Mouse (Mus musculus) heart, postnatal 0 days (tissue): ENCODE results near the gene Atp2b1. TPM values are rescaled to one million over a fixed set of nuclear protein-coding genes. Genes with fewer than 3 reads are reported as not detected.

Experiments
- ATAC-seq: fragments of 200-750 bp; cut with Nextera tagmentation; 2 replicates; pipeline ENCODE4 v1.8.0; 2017; ENCODE audit warnings: low read depth, moderate number of reproducible peaks, moderate library complexity; ENCODE audit not compliant: insufficient read depth
- DNase-seq: peaks from one replicate; pipeline ENCODE4 v3.0.0-alpha.2; 2016; ENCODE audit warnings: low spot score
- H3K27ac ChIP-seq: fragments of 300-500 bp; sonication (generic); 2 replicates; pipeline ENCODE4 v1.5.1; 2014; ENCODE audit warnings: low read depth, mild to moderate bottlenecking
- H3K27me3 ChIP-seq: fragments of 300-500 bp; sonication (generic); 2 replicates; pipeline ENCODE4 v1.6.1; 2014; ENCODE audit warnings: low read length, mixed read lengths; ENCODE audit not compliant: control insufficient read depth, insufficient read depth
- H3K36me3 ChIP-seq: fragments of 300-500 bp; sonication (generic); replicated peaks from 2 replicates; pipeline ENCODE4 v1.6.1; 2014; ENCODE audit warnings: low read length, mixed read lengths; ENCODE audit not compliant: control insufficient read depth, insufficient read depth
- H3K4me1 ChIP-seq: fragments of 300-500 bp; sonication (generic); 2 replicates; pipeline ENCODE4 v1.6.1; 2014; ENCODE audit warnings: antibody characterized with exemption; ENCODE audit not compliant: control insufficient read depth, insufficient read depth
- H3K4me2 ChIP-seq: fragments of 300-500 bp; sonication (generic); 2 replicates; pipeline ENCODE4 v1.6.1; 2014; ENCODE audit warnings: low read depth, mild to moderate bottlenecking, low read length, moderate library complexity
- H3K4me3 ChIP-seq: fragments of 300-500 bp; sonication (generic); 2 replicates; pipeline ENCODE4 v1.5.1; 2014; ENCODE audit warnings: low read depth, low read length
- H3K9ac ChIP-seq: fragments of 300-500 bp; sonication (generic); replicated peaks from 2 replicates; pipeline ENCODE4 v1.6.1; 2014; ENCODE audit warnings: low read depth, low read length, mixed read lengths
- H3K9me3 ChIP-seq: fragments of 300-500 bp; sonication (generic); replicated peaks from 2 replicates; pipeline ENCODE4 v1.6.1; 2016; ENCODE audit warnings: low read length; ENCODE audit not compliant: control insufficient read depth
- CTCF ChIP-seq: IDR thresholded peaks from 2 replicates; pipeline ENCODE4 v1.5.1; 2016; ENCODE audit warnings: antibody characterized with exemption, control low read depth, low read depth
- EP300 ChIP-seq: IDR thresholded peaks from 2 replicates; pipeline ENCODE4 v1.6.1; 2016; ENCODE audit warnings: antibody characterized with exemption, low read depth
- WGBS: fragments of 180-500 bp; shearing (Covaris S2); extraction: QIAGEN DNeasy Blood & Tissue Kit; methylation state at CpG from one replicate; pipeline ENCODE4 v1.1.7; 2014; 5-methylcytosine and 5-hydroxymethylcytosine counted together
- polyA plus RNA-seq: library from polyadenylated mRNA; unstranded; fragments of >200 nt; fragmentation: Nextera tagmentation; extraction: Ambion mirVana; gene quantifications from 2 replicates; pipeline ENCODE4 v1.2.1, GENCODE M21; 2015
- total RNA-seq: library from RNA; depleted of rRNA; stranded (reverse); fragments of >200 nt; gene quantifications from 2 replicates; pipeline ENCODE4 v1.2.3, GENCODE M21; 2014; ENCODE audit warnings: low replicate concordance

Atp2b1 gene
- total and polyA plus RNA-seq, 2 experiments from 2014 or later = 28.3 to 67.0 TPM

DNA sequence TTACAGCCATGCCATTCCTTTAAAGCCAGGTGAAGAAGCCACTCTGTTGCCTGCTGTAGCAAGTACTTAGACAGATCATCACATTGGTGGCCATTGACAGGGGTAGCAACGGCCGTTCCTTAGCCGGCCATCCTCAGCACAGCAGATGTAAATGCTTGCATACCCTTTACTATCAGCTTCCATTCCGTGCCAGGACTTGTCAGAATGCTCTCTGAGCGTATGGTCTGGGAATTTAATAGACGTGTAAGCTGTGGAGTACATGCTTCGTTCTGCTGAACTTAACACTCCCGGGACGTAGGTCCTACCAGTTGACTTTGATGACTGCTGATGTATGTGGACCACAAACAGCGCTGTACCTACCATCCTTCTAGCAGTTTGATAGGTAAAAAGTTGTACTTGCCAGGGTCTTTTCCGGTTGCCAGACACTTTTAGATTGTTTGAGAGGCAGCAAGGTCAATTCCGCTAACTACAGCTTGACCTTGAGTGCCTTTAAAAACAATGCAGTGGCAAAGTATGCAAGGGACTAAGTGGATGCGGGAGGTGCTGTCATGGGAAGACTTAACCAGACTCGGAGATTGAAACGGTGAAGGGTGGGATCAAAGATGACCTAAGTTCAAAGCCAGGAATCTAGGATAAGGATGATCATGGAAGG lies 53.2 kb downstream of the Atp2b1 start:
- peaks cover 11% of the 10 kb centered on the region; the same call in 1 of the 2 replicates for H3K4me1 ChIP-seq
- peak overlapping the region; percentile 63 for H3K27ac ChIP-seq
- no peak overlapping the region for H3K4me2 ChIP-seq
- H3K9ac ChIP-seq = no peak overlapping the region
- H3K36me3 ChIP-seq = peaks cover 15% of the 10 kb centered on the region
- no peak overlapping the region for H3K4me3 ChIP-seq
- WGBS = 29% methylated on average over 15 of the region's 15 CpGs
- peak; percentile 69 for ATAC-seq
- DNase-seq = peak; percentile 30
- no peaks in the 10 kb centered on the region for H3K9me3 ChIP-seq
- no peak for TF ChIP-seq CTCF
- no peak for TF ChIP-seq EP300
- no peaks in the 10 kb centered on the region for H3K27me3 ChIP-seq

- no peak for ATAC-seq
- WGBS = 88% methylated on average over 3 of the region's 3 CpGs
- TF ChIP-seq EP300 = no peak
- no peak for TF ChIP-seq CTCF
- no peak overlapping the region for H3K27ac ChIP-seq
- H3K36me3 ChIP-seq = peaks cover 15% of the 10 kb centered on the region
- H3K9me3 ChIP-seq = no peaks in the 10 kb centered on the region
- H3K4me2 ChIP-seq = no peak overlapping the region
- H3K4me3 ChIP-seq = no peak overlapping the region
- peaks cover 11% of the 10 kb centered on the region; the same call in 1 of the 2 replicates for H3K4me1 ChIP-seq
- DNase-seq = no peak
- no peaks in the 10 kb centered on the region for H3K27me3 ChIP-seq
- H3K9ac ChIP-seq = no peak overlapping the region
Measured at GRCm38 (mm10) chr10:98970917-98971316, 56.7 kb downstream of the Atp2b1 start.

DNA sequence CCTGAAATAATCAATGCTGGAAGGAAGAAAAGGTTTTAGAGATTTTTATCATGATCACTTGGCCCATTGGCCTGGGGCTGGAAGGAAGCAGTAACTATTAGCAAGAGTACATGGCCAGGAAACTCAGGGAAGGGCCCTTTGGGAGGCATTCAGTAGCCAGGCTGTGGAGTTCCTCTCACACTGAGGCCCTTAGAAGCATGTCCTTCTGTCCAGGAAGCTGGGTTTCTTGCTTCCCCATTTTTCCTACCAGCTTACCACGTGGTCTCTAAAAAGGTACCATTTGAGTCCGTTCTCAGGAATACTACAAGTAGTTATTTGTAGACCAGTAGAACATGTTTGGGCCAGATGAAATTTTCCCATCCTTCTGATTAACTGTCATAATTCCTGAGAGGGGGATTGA lies 58.2 kb downstream of the Atp2b1 start:
- no peak for TF ChIP-seq EP300
- no peak for TF ChIP-seq CTCF
- WGBS = 68% methylated on average over 2 of the region's 2 CpGs

DNA sequence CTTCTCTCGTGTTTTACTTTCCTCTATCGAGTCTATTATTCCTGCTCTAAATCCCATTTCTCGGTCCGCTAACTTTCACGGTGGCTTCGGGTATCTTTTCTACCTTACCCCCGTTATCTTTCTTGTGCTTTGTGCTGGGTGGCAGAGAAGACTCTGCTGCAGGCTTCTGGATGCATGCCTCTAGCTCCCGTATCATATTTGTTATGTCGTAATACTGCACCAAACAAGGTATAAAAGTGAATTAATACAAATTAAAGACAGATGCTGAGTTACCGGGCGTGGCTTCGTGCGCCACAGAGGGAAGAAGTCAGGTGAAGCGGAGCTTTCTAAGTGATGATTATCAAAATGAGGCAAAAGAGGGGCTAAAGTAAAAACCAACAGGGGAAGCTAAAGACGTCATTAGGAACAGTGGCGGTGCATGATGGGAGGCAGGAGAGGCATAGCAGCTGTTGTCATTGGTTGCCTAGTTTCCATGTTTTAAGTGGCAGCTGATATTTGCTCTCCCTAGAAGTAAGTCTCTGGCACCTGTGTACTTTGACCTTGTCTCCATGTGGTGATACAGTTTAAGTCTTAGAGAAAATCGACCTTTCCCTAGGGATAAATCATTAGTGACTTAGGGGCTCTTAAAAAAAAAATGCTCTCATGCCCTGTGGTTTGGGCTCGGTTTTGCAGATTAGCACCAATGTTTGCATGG lies 58.9 kb downstream of the Atp2b1 start:
- DNase-seq = no peak
- Histone ChIP-seq H3K27me3 (no peaks in the 10 kb centered on the region), H3K9me3 (no peaks in the 10 kb centered on the region), H3K36me3 (peaks cover 15% of the 10 kb centered on the region), H3K9ac (no peak overlapping the region), H3K27ac (no peak overlapping the region), H3K4me1 (no peaks in the 10 kb centered on the region), H3K4me2 (no peak overlapping the region), H3K4me3 (no peak overlapping the region)
- ATAC-seq = no peak
- WGBS = 82% methylated on average over 18 of the region's 18 CpGs
- TF ChIP-seq CTCF (no peak), EP300 (no peak)

More for the DNA sequence above, 58.2 kb downstream of the Atp2b1 start:
- Histone ChIP-seq H3K9me3 (no peaks in the 10 kb centered on the region), H3K36me3 (peaks cover 15% of the 10 kb centered on the region), H3K4me1 (0 out of 2 replicates have a peak, but pooled peaks cover 4% of the 10 kb centered on the region), H3K9ac (no peak overlapping the region), H3K27me3 (no peaks in the 10 kb centered on the region), H3K4me3 (no peak overlapping the region), H3K27ac (no peak overlapping the region), H3K4me2 (no peak overlapping the region)
- DNase-seq (no peak), ATAC-seq (no peak)

GRCm38 (mm10) chr10:98974645-98975044 lies 60.4 kb downstream of the Atp2b1 start:
- Histone ChIP-seq H3K4me1 (no peaks in the 10 kb centered on the region), H3K36me3 (peaks cover 5% of the 10 kb centered on the region; the same call in 1 of the 2 replicates), H3K9me3 (no peaks in the 10 kb centered on the region), H3K4me3 (no peak overlapping the region), H3K9ac (no peak overlapping the region), H3K27me3 (no peaks in the 10 kb centered on the region), H3K27ac (no peak overlapping the region), H3K4me2 (no peak overlapping the region)
- TF ChIP-seq CTCF = no peak
- no peak for TF ChIP-seq EP300
- 75% methylated on average over 3 of the region's 3 CpGs for WGBS
- DNase-seq (no peak), ATAC-seq (no peak)
